Mouse (Mus musculus) hindbrain, embryonic 11.5 days (tissue): Measurements from ENCODE around the gene Coq9. TPM values are rescaled to one million over a fixed set of nuclear protein-coding genes. Genes with fewer than 3 reads are reported as not detected.
"Not testable (repeated sequence)": the region's sequence is repeated elsewhere in the genome, so short reads cannot be mapped to it uniquely, and the experiment has no call there.

Source experiments
- ATAC-seq: fragments of 200-750 bp; cut with Nextera tagmentation; 2 replicates; pipeline ENCODE4 v1.8.0; 2017; ENCODE audit warnings: mild to moderate bottlenecking, moderate TSS enrichment, moderate library complexity; ENCODE audit not compliant: low FRiP score
- DNase-seq: peaks from one replicate; pipeline ENCODE4 v3.0.0-alpha.2; 2015; ENCODE audit warnings: low spot score
- H3K27ac ChIP-seq: fragments of 300-500 bp; sonication (generic); 2 replicates; pipeline ENCODE4 v1.5.1; 2014; ENCODE audit warnings: mild to moderate bottlenecking, low read depth, low read length
- H3K27me3 ChIP-seq: fragments of 300-500 bp; sonication (generic); 2 replicates; pipeline ENCODE4 v1.6.1; 2014; ENCODE audit warnings: mild to moderate bottlenecking, low read length, moderate library complexity, mixed read lengths; ENCODE audit not compliant: control insufficient read depth, insufficient read depth
- H3K36me3 ChIP-seq: fragments of 300-500 bp; sonication (generic); 2 replicates; pipeline ENCODE4 v1.6.1; 2014; ENCODE audit warnings: mild to moderate bottlenecking, low read length, moderate library complexity, mixed read lengths; ENCODE audit not compliant: control insufficient read depth, insufficient read depth
- H3K4me1 ChIP-seq: fragments of 300-500 bp; sonication (generic); replicated peaks from 2 replicates; pipeline ENCODE4 v1.6.1; 2014; ENCODE audit warnings: low read length, mixed read lengths; ENCODE audit not compliant: control insufficient read depth, insufficient read depth
- H3K4me2 ChIP-seq: fragments of 300-500 bp; sonication (generic); replicated peaks from 2 replicates; pipeline ENCODE4 v1.6.1; 2014; ENCODE audit warnings: mild to moderate bottlenecking, low read depth, low read length
- H3K4me3 ChIP-seq: fragments of 300-500 bp; sonication (generic); 2 replicates; pipeline ENCODE4 v1.5.1; 2014; ENCODE audit warnings: low read depth, low read length
- H3K9ac ChIP-seq: fragments of 300-500 bp; sonication (generic); 2 replicates; pipeline ENCODE4 v1.6.1; 2014; ENCODE audit warnings: low read depth, low read length
- H3K9me3 ChIP-seq: fragments of 300-500 bp; sonication (generic); 2 replicates; pipeline ENCODE4 v1.6.1; 2016; ENCODE audit warnings: low read length; ENCODE audit not compliant: control insufficient read depth
- WGBS: fragments of 180-500 bp; shearing (Covaris S2); extraction: QIAGEN DNeasy Blood & Tissue Kit; methylation state at CpG from one replicate; pipeline ENCODE4 v1.1.7; 2014; 5-methylcytosine and 5-hydroxymethylcytosine counted together
- polyA plus RNA-seq: library from polyadenylated mRNA; unstranded; fragments of >200 nt; fragmentation: Nextera tagmentation; extraction: Ambion mirVana; gene quantifications from 2 replicates; pipeline ENCODE4 v1.2.1, GENCODE M21; 2014

Coq9 gene
- polyA plus RNA-seq, 1 experiment from 2014 or later, result 55.0 TPM

DNA sequence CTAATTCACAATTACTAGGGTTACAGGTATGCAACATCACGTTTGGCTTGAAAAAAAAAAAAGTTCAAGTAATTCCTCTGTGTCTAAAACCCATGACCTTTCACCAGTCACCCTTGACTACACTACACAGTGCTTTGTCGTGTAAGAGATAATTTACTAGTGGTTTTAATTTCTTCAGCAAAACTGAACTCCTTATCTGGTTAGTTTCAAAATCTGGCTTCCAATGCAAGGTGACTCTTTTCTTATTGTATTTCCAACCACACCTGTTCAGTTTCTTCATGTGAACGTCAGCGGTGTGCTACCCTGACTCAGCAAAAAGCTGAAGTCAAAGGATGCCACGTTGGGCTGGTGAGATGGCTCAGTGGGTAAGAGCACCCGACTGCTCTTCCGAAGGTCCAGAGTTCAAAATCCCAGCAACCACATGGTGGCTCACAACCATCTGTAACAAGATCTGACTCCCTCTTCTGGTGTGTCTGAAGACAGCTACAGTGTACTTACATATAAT lies 4.2 kb upstream of the Coq9 start:
- not testable (repeated sequence) for H3K36me3 ChIP-seq, ATAC-seq, H3K9ac ChIP-seq, DNase-seq, H3K27me3 ChIP-seq, H3K9me3 ChIP-seq, H3K27ac ChIP-seq, H3K4me1 ChIP-seq, H3K4me3 ChIP-seq, H3K4me2 ChIP-seq
- WGBS, result 88% methylated on average over 7 of the region's 7 CpGs

DNA sequence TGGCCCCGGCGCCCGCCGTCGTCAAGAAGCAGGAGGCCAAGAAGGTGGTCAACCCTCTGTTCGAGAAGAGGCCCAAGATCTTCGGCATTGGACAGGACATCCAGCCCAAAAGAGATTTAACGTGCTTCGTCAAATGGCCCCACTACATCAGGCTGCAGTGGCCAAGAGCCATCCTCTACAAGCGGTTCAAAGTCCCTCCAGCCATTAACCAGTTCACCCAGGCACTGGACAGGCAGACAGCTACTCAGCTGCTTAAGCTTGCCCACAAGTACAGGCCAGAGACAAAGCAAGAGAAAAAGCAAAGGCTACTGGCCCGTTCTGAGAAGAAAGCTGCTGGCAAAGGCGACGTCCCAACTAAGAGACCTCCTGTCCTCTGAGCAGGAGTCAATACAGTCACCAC lies 2.4 kb upstream of the Coq9 start:
- not testable (repeated sequence) for H3K9me3 ChIP-seq, H3K9ac ChIP-seq, H3K27ac ChIP-seq, DNase-seq, H3K4me2 ChIP-seq, H3K36me3 ChIP-seq, H3K4me1 ChIP-seq, ATAC-seq, H3K4me3 ChIP-seq, H3K27me3 ChIP-seq
- WGBS, result 95% methylated on average over 13 of the region's 13 CpGs

DNA sequence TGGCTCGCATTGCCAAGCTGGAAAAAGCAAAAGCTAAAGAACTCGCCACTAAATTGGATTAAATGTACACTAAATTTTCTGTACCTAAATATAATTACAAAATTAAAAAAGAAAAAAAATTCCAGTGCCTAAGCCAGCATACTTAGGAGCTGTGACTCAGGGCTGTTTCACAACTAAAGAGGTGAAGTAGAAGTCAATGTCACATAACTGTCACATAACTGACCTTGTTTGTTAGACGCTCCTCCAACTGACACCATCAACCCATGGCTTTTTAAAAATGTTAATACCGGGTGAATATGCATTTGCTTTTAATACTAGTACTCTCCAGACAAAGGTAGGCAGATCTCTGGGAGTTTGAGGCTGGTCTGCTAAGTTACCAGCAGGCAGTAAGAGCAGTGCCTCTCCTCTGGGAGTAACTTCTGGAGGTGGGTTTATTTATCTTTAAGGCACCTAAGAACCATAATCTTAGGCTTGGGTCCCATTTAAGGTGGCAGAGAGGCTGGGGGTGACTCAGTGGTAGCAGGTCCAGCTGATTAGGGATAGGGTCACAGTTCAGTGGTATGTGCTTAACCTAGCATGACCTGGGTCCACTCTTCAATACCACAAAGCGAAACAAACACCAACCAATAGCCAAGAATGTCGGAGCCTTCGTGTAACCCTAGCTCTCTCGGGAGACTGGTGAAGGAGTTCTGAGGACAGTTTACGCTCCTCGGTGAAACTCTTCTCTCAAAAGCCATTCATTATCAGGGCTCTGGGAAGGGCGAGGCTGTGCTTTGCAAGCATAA lies 1.5 kb upstream of the Coq9 start:
- 68% methylated on average over 11 of the region's 11 CpGs for WGBS
- Histone ChIP-seq H3K4me1 (no peaks in the 10 kb centered on the region), H3K27me3 (no peaks in the 10 kb centered on the region), H3K9ac (peak overlapping the region; percentile 2; the same call in 1 of the 2 replicates), H3K36me3 (0 out of 2 replicates have a peak, but pooled peaks cover 1% of the 10 kb centered on the region), H3K4me2 (peak overlapping the region; percentile 81; the same call in 1 of the 2 replicates), H3K27ac (no peak overlapping the region), H3K9me3 (no peaks in the 10 kb centered on the region), H3K4me3 (0 out of 2 replicates have a peak overlapping the region, but pooled peaks have one; percentile 10)
- DNase-seq, result no peak
- ATAC-seq, result no peak

DNA sequence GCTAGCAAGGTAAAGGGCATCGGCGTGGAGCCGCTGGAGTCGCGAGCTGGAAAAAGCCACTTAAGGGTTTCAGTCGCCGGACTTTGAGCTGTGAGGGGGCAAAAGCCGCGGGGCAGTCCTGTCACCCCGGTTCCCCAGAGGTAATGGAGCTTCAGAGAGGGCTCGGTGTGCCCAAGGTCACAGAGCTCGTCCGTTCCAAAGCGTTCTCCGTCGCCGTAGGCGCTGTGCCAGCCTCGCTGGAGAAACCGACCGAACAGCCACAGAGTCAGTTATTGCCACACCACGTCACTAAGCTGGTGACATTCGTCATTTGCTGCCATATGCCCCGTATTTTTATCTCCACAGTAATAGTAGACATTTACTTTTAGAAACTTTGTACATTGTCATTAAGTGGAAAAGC lies 479 bp downstream of the Coq9 start:
- peak; percentile 76 for ATAC-seq
- peak overlapping the region; percentile 51 for H3K4me2 ChIP-seq
- DNase-seq, result no peak
- no peaks in the 10 kb centered on the region for H3K9me3 ChIP-seq
- no peaks in the 10 kb centered on the region for H3K4me1 ChIP-seq
- under 1% methylated on average over 24 of the region's 24 CpGs for WGBS
- no peaks in the 10 kb centered on the region for H3K36me3 ChIP-seq
- peak overlapping the region; percentile 86 for H3K27ac ChIP-seq
- no peaks in the 10 kb centered on the region for H3K27me3 ChIP-seq
- peak overlapping the region; percentile 90 for H3K4me3 ChIP-seq
- H3K9ac ChIP-seq, result peak overlapping the region; percentile 91

DNA sequence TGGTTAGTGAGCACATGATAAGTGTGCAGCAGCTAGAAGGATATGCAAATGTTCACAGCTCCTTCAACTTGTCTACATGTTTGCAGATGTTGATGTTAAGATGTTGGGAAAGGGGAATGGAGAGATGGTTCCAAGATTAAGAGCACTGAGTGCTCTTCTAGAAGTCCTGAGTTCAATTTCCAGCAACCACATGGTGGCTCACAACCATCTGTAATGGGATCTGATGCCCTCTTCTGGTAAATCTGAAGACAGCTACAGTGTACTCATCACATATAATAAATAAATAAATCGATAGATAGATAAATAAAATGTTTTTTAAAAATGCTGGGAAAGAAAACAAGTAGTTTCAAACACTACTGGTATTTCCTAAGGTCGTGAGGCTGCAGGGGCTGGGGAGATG lies 3.1 kb downstream of the Coq9 start:
- H3K9me3 ChIP-seq, result no peaks in the 10 kb centered on the region
- no peak overlapping the region for H3K27ac ChIP-seq
- WGBS, result 56% methylated on average over 2 of the region's 2 CpGs
- H3K27me3 ChIP-seq, result no peaks in the 10 kb centered on the region
- no peak overlapping the region for H3K4me2 ChIP-seq
- DNase-seq (no peak), ATAC-seq (no peak)
- H3K4me3 ChIP-seq, result no peak overlapping the region
- H3K36me3 ChIP-seq, result no peaks in the 10 kb centered on the region
- no peaks in the 10 kb centered on the region for H3K4me1 ChIP-seq
- no peak overlapping the region for H3K9ac ChIP-seq

DNA sequence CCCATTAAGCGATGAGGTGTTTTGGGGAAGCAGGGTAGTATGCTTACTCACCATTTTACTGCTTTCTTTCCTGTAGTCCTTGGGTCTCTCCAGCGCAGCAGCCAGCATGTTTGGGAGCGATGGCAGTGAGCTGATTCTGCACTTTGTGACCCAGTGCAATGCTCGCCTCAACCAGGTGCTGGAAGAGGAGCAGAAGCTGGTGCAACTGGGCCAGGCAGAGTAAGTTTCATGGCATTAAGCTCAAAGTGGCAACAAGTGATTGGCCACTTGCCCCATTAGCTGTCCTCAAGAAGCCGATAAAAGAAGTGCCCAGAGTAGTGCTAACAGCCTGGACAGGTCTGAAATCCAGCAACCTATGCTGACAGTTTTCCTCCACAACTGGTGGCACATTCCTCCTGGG lies 11.9 kb downstream of the Coq9 start:
- Histone ChIP-seq H3K4me1 (no peaks in the 10 kb centered on the region), H3K9ac (no peak overlapping the region), H3K4me3 (no peak overlapping the region), H3K27ac (no peak overlapping the region), H3K27me3 (no peaks in the 10 kb centered on the region), H3K4me2 (no peak overlapping the region), H3K36me3 (peaks cover 4% of the 10 kb centered on the region; the same call in 1 of the 2 replicates), H3K9me3 (no peaks in the 10 kb centered on the region)
- WGBS, result 92% methylated on average over 5 of the region's 5 CpGs
- ATAC-seq, result no peak
- no peak for DNase-seq

DNA sequence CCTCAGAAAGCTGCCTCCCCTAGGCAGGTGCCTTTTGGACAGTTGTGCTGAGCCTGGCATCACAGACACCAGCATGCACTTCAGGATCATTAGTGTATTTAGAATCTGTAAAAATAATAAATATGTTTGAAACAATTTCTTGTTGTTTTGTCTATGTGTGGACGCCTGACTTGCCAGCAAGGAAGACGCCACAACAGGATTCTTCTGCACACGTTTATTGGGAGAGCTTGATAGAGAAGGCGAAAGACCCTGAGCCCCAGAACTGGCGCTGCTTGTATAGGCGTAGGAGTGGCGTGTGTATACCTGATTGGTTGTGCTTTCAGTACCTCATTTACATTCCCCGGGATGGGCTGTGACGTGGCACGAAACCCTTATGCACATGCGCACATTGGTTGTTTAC lies 16.6 kb downstream of the Coq9 start:
- DNase-seq, H3K27me3 ChIP-seq, H3K4me2 ChIP-seq, H3K4me3 ChIP-seq, ATAC-seq, H3K36me3 ChIP-seq, H3K9ac ChIP-seq, H3K27ac ChIP-seq, H3K9me3 ChIP-seq, H3K4me1 ChIP-seq: not testable (repeated sequence)
- 92% methylated on average over 11 of the region's 11 CpGs for WGBS

DNA sequence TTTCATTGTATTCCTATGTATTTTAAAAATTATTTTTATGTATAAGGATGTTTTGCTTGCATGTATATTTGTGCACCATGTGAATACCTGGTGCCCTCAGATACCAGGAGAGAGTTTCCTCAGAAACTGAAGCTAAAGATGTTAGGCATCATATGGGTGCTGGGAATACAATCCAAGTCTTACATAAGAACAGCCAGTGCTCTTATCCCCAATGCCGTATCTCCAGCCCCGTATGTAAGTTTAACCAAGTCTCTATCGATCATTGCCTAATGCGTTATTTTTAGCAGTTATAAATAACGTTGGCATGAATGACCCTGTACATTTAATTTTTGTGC lies 18.9 kb downstream of the Coq9 start:
- Histone ChIP-seq H3K9me3 (no peaks in the 10 kb centered on the region), H3K9ac (no peak overlapping the region; the same call in 1 of the 2 replicates), H3K27ac (no peak overlapping the region), H3K4me3 (peak overlapping the region; percentile 98), H3K27me3 (no peaks in the 10 kb centered on the region), H3K36me3 (no peaks in the 10 kb centered on the region), H3K4me1 (no peaks in the 10 kb centered on the region; the same call in 1 of the 2 replicates), H3K4me2 (no peak overlapping the region)
- 32% methylated on average over 5 of the region's 5 CpGs for WGBS
- ATAC-seq (peak; percentile 31), DNase-seq (no peak)
